ENCODE assay signal across 10 mouse cellular contexts in genomic region chr8:108723636-108724035, GRCm38 (mm10).
DNase-seq lines count a peak whose midpoint lies in the region; ATAC-seq and TF ChIP-seq lines count a peak whose summit lies in the region.
"Had no signal": no experiment of that assay in that cellular context is flagged by ENCODE, and none has a peak within 500 bp of the region (broad histone marks: within the 10 kb centered on the region; RNA-seq: fewer than 3 reads in every experiment).

No protein-coding gene starts in this region.

- no peak for TF ChIP-seq CTCF in hindbrain, postnatal 0 days (IDR thresholded peaks at IDR 0.05; ENCODE audit: low read depth)
- no peak for TF ChIP-seq CTCF in E14TG2a.4 (conservative IDR thresholded peaks at IDR 0.05; ENCODE audit: low read length)
- 0 out of 2 replicates have a peak, but pooled peaks have one; percentile 18 for TF ChIP-seq CTCF in bone marrow macrophage, adult 2 months (IDR thresholded peaks at IDR 0.05; ENCODE audit: low read depth, low read length)

- no peaks in the 10 kb centered on the region for H3K9me3 ChIP-seq in hindbrain, embryonic 10.5 days
- no peaks in the 10 kb centered on the region for H3K9me3 ChIP-seq in hindbrain, postnatal 0 days (ENCODE audit: low read length)
- H3K9me3 ChIP-seq in E14TG2a.4 (ENCODE audit: low read length): no peaks in the 10 kb centered on the region
- no peaks in the 10 kb centered on the region for H3K9me3 ChIP-seq in midbrain, embryonic 13.5 days
- H3K9me3 ChIP-seq: limb, embryonic 15.5 days had no signal

- no peak for DNase-seq in hindbrain, embryonic 10.5 days (ENCODE audit: low spot score)
- no peak for DNase-seq in hindbrain, postnatal 0 days (ENCODE audit: low spot score)
- no peak for DNase-seq in right cerebral cortex, postnatal 4 days
- no peak for DNase-seq in spleen, adult 18-20 months
- DNase-seq in layer of hippocampus, postnatal 14 days (ENCODE audit: low spot score in 2 of 2): no peak
- DNase-seq: thymus, adult 2 months had no signal

- peaks cover 17% of the 10 kb centered on the region; the same call in 1 of the 2 replicates for H3K27me3 ChIP-seq in hindbrain, embryonic 10.5 days (ENCODE audit: insufficient read depth, poor library complexity, severe bottlenecking)
- H3K27me3 ChIP-seq in hindbrain, postnatal 0 days (ENCODE audit: insufficient read depth, low read length): peaks cover 9% of the 10 kb centered on the region
- H3K27me3 ChIP-seq in E14TG2a.4 (ENCODE audit: insufficient read depth, low read length): peaks cover 38% of the 10 kb centered on the region
- peaks cover 18% of the 10 kb centered on the region for H3K27me3 ChIP-seq in midbrain, embryonic 13.5 days
- H3K27me3 ChIP-seq: limb, embryonic 15.5 days had no signal

- H3K27ac ChIP-seq in hindbrain, embryonic 10.5 days: no peak overlapping the region
- H3K27ac ChIP-seq in hindbrain, postnatal 0 days: no peak overlapping the region
- H3K27ac ChIP-seq in bone marrow macrophage, adult 2 months (ENCODE audit: insufficient read depth, low read depth, low read length): peak overlapping the region; percentile 79
- H3K27ac ChIP-seq in midbrain, embryonic 13.5 days: peak overlapping the region; percentile 35; the same call in 1 of the 2 replicates

- no peak overlapping the region for H3K9ac ChIP-seq in hindbrain, postnatal 0 days (replicated peaks; ENCODE audit: low read length)
- H3K9ac ChIP-seq in midbrain, embryonic 13.5 days (replicated peaks): no peak overlapping the region
- H3K9ac ChIP-seq: limb, embryonic 15.5 days had no signal

- H3K4me2 ChIP-seq in hindbrain, postnatal 0 days (ENCODE audit: low read depth, low read length): no peak overlapping the region
- H3K4me2 ChIP-seq in midbrain, embryonic 13.5 days (replicated peaks): peak overlapping the region; percentile 25
- H3K4me2 ChIP-seq: limb, embryonic 15.5 days had no signal

- H3K4me1 ChIP-seq in hindbrain, embryonic 10.5 days (replicated peaks): peaks cover 98% of the 10 kb centered on the region
- H3K4me1 ChIP-seq in hindbrain, postnatal 0 days (ENCODE audit: insufficient read depth, low read length): 0 out of 2 replicates have a peak, but pooled peaks cover 9% of the 10 kb centered on the region
- peaks cover 90% of the 10 kb centered on the region for H3K4me1 ChIP-seq in E14TG2a.4 (replicated peaks; ENCODE audit: low read depth, low read length)
- H3K4me1 ChIP-seq in bone marrow macrophage, adult 2 months (ENCODE audit: control insufficient read depth, insufficient read depth, low read length): peaks cover 40% of the 10 kb centered on the region
- H3K4me1 ChIP-seq in midbrain, embryonic 13.5 days (replicated peaks): peaks cover 99% of the 10 kb centered on the region

- H3K36me3 ChIP-seq in hindbrain, embryonic 10.5 days: no peaks in the 10 kb centered on the region
- no peaks in the 10 kb centered on the region for H3K36me3 ChIP-seq in hindbrain, postnatal 0 days (ENCODE audit: insufficient read depth, low read length)
- no peaks in the 10 kb centered on the region for H3K36me3 ChIP-seq in E14TG2a.4 (ENCODE audit: insufficient read depth, low read length)
- H3K36me3 ChIP-seq in midbrain, embryonic 13.5 days: no peaks in the 10 kb centered on the region
- H3K36me3 ChIP-seq: limb, embryonic 15.5 days had no signal

- TF ChIP-seq POLR2A in bone marrow macrophage, adult 2 months (IDR thresholded peaks at IDR 0.05; ENCODE audit: borderline replicate concordance, low read depth, low read length): no peak

- H3K4me3 ChIP-seq in hindbrain, embryonic 10.5 days: 0 out of 2 replicates have a peak overlapping the region, but pooled peaks have one; percentile 9
- H3K4me3 ChIP-seq in hindbrain, postnatal 0 days (ENCODE audit: low read length): no peak overlapping the region
- peak overlapping the region; percentile 50 for H3K4me3 ChIP-seq in E14TG2a.4 (replicated peaks; ENCODE audit: low read length)
- no peak overlapping the region for H3K4me3 ChIP-seq in bone marrow macrophage, adult 2 months (ENCODE audit: insufficient read depth, low read length)
- H3K4me3 ChIP-seq in midbrain, embryonic 13.5 days (replicated peaks): no peak overlapping the region
- H3K4me3 ChIP-seq: limb, embryonic 15.5 days had no signal

- WGBS in hindbrain, embryonic 10.5 days: 27% methylated on average over 11 of the region's 11 CpGs
- WGBS in hindbrain, postnatal 0 days: 41% methylated on average over 11 of the region's 11 CpGs
- WGBS in midbrain, embryonic 13.5 days: 23% methylated on average over 11 of the region's 11 CpGs

- ATAC-seq in hindbrain, postnatal 0 days: no peak
- no peak for ATAC-seq in midbrain, embryonic 13.5 days

Comparison
In these comparisons a context has a peak if more than half of its experiments do, and no peak if none do; other contexts are left out.
1. H3K4me3 ChIP-seq: peak in hindbrain, embryonic 10.5 days (single experiment) and E14TG2a.4 (single experiment); none in hindbrain, postnatal 0 days (single experiment), bone marrow macrophage, adult 2 months (single experiment) and midbrain, embryonic 13.5 days (single experiment).
2. H3K27ac ChIP-seq: peak in bone marrow macrophage, adult 2 months (single experiment) and midbrain, embryonic 13.5 days (single experiment); none in hindbrain, embryonic 10.5 days (single experiment) and hindbrain, postnatal 0 days (single experiment).